Mouse (Mus musculus): ENCODE measurements at regions not wholly inside any gene's neighbourhood (a gene's known extent, or its start where the extent isn't known, plus 50 kb on each side); places are given as distances from the start of the nearest gene placed in this dataset.
A peak's percentile ranks its signal among the peaks of the same experiment; 100 is the strongest.

DNA sequence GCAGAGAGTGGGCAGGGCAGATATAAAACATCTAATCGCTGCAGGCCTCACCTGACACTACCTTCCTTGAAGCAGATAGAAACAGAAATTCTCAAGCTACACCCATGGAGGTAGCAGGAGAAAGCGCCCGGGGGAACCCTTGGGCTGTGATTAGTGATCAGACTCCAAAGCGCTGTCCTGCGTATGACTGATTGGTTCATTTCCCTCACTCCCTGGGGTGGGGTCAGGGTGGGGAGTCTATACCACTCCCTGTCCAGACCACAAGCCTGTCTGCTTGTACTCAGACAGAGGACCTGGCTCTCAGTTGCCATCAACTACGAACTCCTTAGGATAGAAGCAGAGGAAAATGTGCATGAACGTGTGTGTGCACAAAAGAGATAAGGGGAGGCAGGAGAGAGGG, 77.7 kb downstream of the Gm826 start:
- ATAC-seq (ENCODE audit: poor library complexity, severe bottlenecking) = no peak

DNA sequence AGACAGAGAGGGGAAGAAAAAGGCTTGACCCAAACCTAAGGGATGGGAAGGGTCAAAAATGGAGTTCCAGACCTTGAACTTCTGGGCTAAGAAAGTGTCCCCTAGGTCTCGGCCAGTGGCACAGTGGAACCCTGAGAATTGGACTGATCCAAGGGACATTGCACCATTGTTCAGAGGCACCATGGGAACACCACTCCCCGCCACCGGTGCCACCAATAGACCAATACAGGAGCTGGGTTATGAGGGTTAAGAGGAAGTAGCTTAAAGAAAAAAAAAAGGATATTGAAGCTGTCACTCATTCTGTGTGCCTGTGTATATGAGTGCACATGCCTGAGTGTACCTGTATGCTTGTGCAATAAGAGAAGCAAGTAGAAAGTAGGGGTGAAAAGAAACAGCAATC, 83.7 kb downstream of the Gm826 start:
- peak; percentile 79 for ATAC-seq (ENCODE audit: poor library complexity, severe bottlenecking)

- ATAC-seq (ENCODE audit: poor library complexity, severe bottlenecking) = no peak
Measured at GRCm38 (mm10) chr2:160249104-160250093, 84.6 kb downstream of the Gm826 start.

DNA sequence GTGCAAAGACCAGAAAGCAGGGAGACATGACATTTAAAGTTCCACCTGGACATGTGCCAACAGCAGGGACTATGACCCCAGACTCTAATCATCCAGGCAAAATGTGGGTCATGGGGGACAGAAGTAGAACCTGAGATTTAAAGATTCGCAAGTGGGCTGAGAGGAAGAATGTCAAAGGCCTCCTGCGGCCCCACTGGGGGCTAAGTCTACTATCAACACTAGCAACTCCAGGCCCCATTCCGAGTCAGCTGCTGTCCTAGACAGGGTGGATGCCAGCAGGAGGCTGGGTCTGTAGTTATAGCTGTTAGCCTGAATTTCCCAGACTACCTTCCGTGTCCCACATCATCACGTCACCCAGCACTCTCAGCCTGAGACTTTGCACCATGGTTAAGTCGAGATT, 86.7 kb downstream of the Gm826 start:
- ATAC-seq (ENCODE audit: poor library complexity, severe bottlenecking) = no peak

- no peak for ATAC-seq (ENCODE audit: poor library complexity, severe bottlenecking)
Measured at GRCm38 (mm10) chr2:160246356-160246755, 87.6 kb downstream of the Gm826 start.

GRCm38 (mm10) chr2:160244866-160245265, 89.1 kb downstream of the Gm826 start:
- ATAC-seq (ENCODE audit: poor library complexity, severe bottlenecking) = no peak

- ATAC-seq (ENCODE audit: poor library complexity, severe bottlenecking) = no peak
Measured at GRCm38 (mm10) chr2:160240531-160241379, 93.2 kb downstream of the Gm826 start.

- ATAC-seq (ENCODE audit: poor library complexity, severe bottlenecking) = peak; percentile 72
Measured at GRCm38 (mm10) chr2:160237436-160238104, 96.4 kb downstream of the Gm826 start.

DNA sequence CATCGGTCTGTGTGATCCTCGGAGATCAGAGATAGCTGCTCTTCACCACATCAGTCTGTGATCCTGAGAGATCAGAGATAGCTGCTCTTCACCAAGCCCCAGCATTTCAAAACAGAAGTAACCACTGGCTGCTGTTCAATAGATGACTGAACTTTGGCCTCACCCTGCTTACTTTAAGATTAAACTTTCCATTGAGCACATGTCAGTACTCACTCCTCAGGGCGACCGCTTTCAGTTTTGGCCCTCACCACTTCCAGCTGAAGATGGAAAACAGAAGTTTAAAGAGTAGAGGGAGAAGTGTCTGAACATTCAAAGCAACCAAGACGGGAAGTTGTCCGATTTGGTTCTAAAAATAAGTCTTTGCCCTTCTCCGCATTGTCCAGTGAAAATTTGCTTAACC, 97.2 kb downstream of the Gm826 start:
- peak; percentile 77 for ATAC-seq (ENCODE audit: poor library complexity, severe bottlenecking)

GRCm38 (mm10) chr2:160230786-160231185, 103.2 kb downstream of the Gm826 start:
- peak; percentile 75 for ATAC-seq (ENCODE audit: poor library complexity, severe bottlenecking)

GRCm38 (mm10) chr2:160228331-160229035, 105.5 kb downstream of the Gm826 start:
- no peak for ATAC-seq (ENCODE audit: poor library complexity, severe bottlenecking)

DNA sequence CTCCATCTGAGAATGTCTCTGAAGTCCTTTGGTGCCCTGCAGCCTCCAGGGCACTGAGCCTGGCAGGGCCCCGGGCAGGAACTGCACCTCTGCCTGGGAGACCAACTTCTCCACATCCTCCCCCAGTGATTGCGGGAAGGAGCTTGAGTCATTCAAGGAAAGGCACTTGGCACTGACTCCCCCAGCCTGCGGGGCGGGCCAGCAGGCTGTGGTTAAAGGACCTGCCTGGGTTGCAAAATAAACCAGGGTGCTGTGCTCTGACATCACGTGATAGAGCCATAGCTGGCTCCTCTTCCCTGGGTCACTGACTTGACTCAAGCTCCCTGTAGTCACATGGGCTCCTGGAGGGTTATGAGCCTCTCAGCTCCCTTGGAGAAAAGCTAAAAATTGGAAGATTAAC, 108.5 kb downstream of the Gm826 start:
- peak; percentile 96 for ATAC-seq (ENCODE audit: poor library complexity, severe bottlenecking)

- ATAC-seq (ENCODE audit: poor library complexity, severe bottlenecking) = no peak
Measured at GRCm38 (mm10) chr2:160223366-160223765, 110.6 kb downstream of the Gm826 start.

DNA sequence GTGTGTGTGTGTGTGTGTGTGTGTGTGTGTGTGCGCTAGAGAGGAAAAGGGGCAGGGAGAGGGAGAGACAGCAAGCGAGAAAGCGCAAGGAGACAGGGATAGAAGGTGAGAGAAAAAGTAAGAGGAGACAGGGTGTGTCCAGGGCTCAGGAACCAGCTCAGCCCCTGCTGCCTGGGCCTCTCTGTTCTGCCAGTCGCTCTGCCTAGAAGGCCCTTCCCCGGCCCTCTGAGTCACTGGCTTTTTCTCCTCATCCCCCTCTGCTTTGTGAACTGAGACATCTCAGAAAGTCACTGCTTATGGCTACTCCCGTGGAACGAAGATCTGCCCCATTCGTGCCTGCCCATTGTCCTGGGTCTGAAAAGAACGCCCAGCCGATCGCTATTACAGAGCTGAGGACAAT, 112.2 kb downstream of the Gm826 start:
- no peak for ATAC-seq (ENCODE audit: poor library complexity, severe bottlenecking)

- ATAC-seq (ENCODE audit: poor library complexity, severe bottlenecking) = peak; percentile 37
Measured at GRCm38 (mm10) chr2:160220562-160221021, 113.4 kb downstream of the Gm826 start.

DNA sequence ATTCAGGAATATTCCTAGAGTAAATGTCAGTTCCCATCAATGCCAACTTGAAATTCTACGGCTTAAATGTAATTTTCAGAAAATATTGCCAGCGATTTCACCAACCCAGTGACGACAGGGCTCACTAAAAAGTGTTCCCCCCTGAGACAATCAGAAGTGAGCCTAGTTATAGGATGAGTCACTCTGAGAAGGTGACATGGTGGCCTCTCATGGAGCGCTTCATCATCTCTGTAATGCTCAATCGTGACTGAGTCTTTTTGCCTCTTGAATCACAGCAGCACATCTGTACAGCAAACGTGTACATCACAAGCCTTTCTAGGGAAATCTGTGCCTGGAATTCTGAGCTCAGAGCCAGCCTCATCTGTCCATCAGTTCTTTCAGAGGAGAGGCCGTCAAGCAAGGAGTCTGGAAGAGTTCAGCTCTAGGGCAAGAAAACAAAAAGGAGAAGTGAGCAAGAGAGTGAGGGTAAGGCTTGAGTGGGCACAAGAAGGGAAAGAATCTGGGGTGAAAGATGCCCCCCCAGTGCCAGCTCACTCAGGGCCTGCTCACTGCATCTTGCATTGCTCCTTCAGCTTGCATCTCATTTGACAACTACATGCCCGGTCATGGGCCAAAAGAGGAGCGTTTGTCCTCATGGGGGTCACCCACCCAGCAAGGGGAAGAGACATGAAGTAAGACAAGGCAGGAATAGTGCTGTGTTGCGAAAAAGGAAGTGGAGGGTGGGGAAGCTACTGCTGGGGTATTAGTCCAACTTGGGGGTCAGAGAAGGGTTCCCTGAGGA, 119.7 kb downstream of the Gm826 start:
- ATAC-seq (ENCODE audit: poor library complexity, severe bottlenecking) = peak; percentile 62

GRCm38 (mm10) chr2:160210507-160210906, 123.5 kb downstream of the Gm826 start:
- ATAC-seq (ENCODE audit: poor library complexity, severe bottlenecking) = peak; percentile 54

- peak; percentile 41 for ATAC-seq (ENCODE audit: poor library complexity, severe bottlenecking)
Measured at GRCm38 (mm10) chr2:160209589-160210264, 124.2 kb downstream of the Gm826 start.

GRCm38 (mm10) chr2:160208295-160208694, 125.7 kb downstream of the Gm826 start:
- peak; percentile 56 for ATAC-seq (ENCODE audit: poor library complexity, severe bottlenecking)
